Mouse (Mus musculus): ENCODE measurements around the gene Cd79b. TPM values are rescaled to one million over a fixed set of nuclear protein-coding genes. Genes with fewer than 3 reads are reported as not detected.

Cd79b gene
- polyA plus RNA-seq, 1 experiment: 0.03 TPM

DNA sequence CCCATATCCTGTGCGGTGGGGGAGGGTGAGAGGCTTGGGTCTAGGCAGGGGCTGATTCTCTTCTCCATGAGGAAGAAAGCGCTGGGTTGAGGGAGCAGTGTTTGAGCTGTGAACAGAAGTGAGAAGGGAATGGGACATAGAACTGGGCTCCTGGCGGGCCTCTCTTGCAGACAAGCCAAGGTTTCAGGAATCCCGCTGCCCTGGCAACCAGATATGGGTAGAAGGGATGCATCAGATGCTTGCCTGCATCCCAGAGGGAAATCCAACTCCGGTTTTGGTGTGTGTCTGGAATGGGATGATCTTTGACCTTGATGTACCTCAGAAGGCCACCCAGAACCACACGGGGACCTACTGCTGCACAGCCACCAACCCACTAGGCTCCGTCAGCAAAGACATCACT lies 28.4 kb downstream of the Cd79b start:
- no peak for TF ChIP-seq GATA1 (IDR thresholded peaks at IDR 0.05; ENCODE audit: low read length)
- no peak for TF ChIP-seq TAL1 (IDR thresholded peaks at IDR 0.05; ENCODE audit: low read length)
- Histone ChIP-seq H3K36me3 (ENCODE audit: control insufficient read depth) (no peaks in the 10 kb centered on the region), H3K4me1 (ENCODE audit: control insufficient read depth) (no peaks in the 10 kb centered on the region), H3K27me3 (ENCODE audit: control insufficient read depth) (no peaks in the 10 kb centered on the region), H3K4me3 (replicated peaks) (no peak overlapping the region), H3K9me3 (ENCODE audit: control insufficient read depth, low read length) (no peaks in the 10 kb centered on the region)

DNA sequence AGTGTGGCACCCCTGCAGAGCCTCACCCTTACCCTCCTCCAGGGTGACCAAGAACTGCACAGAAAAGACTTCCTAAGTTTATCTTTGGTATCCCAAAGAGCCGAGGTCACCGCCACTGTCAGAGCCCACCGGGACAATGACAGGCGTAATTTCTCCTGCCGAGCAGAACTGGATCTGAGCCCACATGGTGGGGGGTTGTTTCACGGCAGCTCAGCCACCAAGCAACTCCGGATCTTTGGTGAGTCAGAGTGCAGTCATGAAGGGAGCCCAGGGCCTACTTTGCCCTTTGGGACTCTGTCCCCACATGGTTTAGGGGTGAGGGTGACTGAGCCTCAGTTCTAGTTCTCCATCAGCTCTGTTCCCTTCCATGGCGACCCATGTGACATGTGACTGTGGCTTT lies 30.4 kb downstream of the Cd79b start:
- no peaks in the 10 kb centered on the region for H3K9me3 ChIP-seq (ENCODE audit: control insufficient read depth, low read length)
- no peak for TF ChIP-seq TAL1 (IDR thresholded peaks at IDR 0.05; ENCODE audit: low read length)
- TF ChIP-seq GATA1 (IDR thresholded peaks at IDR 0.05; ENCODE audit: low read length): no peak
- H3K4me1 ChIP-seq (ENCODE audit: control insufficient read depth): no peaks in the 10 kb centered on the region
- no peak overlapping the region for H3K4me3 ChIP-seq (replicated peaks)
- H3K36me3 ChIP-seq (ENCODE audit: control insufficient read depth): no peaks in the 10 kb centered on the region
- H3K27me3 ChIP-seq (ENCODE audit: control insufficient read depth): no peaks in the 10 kb centered on the region

DNA sequence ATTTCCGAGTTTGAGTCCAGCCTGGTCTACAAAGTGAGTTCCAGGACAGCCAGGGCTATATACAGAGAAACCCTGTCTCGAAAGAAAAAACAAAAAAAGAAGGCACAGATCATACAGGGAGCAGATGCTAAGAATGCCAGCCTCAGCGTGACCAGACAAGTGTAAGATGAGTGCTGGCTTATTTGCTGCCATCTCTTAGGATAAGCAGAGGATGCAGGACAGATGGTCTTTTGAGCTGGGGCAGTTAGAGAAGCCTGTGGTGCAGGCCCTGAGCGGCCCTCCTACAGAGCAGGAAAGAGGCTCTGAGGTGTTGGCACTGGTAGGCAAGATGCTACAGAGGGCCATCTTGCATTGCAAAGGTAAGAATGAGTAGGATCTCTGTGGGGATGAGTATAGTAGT lies 31.2 kb downstream of the Cd79b start:
- Histone ChIP-seq H3K4me1 (ENCODE audit: control insufficient read depth) (no peaks in the 10 kb centered on the region), H3K36me3 (ENCODE audit: control insufficient read depth) (no peaks in the 10 kb centered on the region), H3K27me3 (ENCODE audit: control insufficient read depth) (no peaks in the 10 kb centered on the region), H3K4me3 (replicated peaks) (no peak overlapping the region), H3K9me3 (ENCODE audit: control insufficient read depth, low read length) (no peaks in the 10 kb centered on the region)
- TF ChIP-seq TAL1 (IDR thresholded peaks at IDR 0.05; ENCODE audit: low read length) (no peak), GATA1 (IDR thresholded peaks at IDR 0.05; ENCODE audit: low read length) (no peak)

DNA sequence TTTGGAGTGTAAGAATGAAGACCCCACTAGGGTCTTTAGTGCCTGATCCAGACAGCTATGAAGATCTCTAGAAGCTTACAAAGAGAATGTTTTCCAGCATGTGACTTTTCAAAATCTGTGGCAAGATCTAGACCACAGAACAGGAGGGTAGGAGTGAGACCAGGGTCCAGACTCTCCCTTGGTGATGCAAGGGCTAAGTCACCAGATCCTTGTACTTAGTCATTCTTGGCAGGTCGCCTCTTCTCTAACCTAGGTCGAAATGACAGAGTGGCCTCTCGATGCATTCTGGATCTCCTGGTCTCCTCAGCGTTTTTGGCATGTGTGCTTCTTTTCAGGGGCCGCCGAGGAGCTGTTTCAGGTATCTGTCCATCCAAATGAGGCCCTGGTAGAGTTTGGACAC lies 32.1 kb downstream of the Cd79b start:
- TF ChIP-seq TAL1 (IDR thresholded peaks at IDR 0.05; ENCODE audit: low read length) (no peak), GATA1 (IDR thresholded peaks at IDR 0.05; ENCODE audit: low read length) (no peak)

DNA sequence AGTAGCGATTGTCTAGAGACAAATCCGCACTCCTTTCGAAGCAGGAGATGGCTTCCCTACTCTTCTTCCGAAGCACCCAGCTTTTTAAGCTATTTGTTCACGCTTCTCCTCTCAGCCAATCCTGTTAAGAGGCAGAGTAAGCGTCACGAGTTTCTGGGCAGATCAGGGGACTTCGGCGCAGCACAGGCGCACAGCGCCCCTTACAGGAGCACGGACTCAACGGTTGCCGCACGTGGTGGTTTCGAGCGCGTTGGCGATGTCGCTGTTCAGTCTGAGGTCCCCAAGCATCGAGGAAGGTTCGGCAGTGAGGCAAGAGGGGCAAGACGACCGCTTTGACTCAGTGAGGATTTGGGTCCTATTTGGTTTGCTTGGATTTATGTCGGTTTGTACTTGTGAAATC lies 38.1 kb downstream of the Cd79b start, which contains the start of gene Tcam1:
TSS of gene Tcam1 (plus strand) at position 219 of the 400 bp plus-strand sequence.
- Histone ChIP-seq H3K27me3 (ENCODE audit: control insufficient read depth) (peaks cover 5% of the 10 kb centered on the region), H3K4me3 (replicated peaks) (peak within 1 kb of the TSS; percentile 10), H3K4me1 (ENCODE audit: control insufficient read depth) (peaks cover 35% of the 10 kb centered on the region)

More for the DNA sequence above, 32.1 kb downstream of the Cd79b start:
- no peaks in the 10 kb centered on the region for H3K9me3 ChIP-seq (ENCODE audit: control insufficient read depth, low read length)
- no peaks in the 10 kb centered on the region for H3K36me3 ChIP-seq (ENCODE audit: control insufficient read depth)
- peaks cover 3% of the 10 kb centered on the region; the same call in 1 of the 2 replicates for H3K27me3 ChIP-seq (ENCODE audit: control insufficient read depth)
- no peak overlapping the region for H3K4me3 ChIP-seq (replicated peaks)
- no peaks in the 10 kb centered on the region for H3K4me1 ChIP-seq (ENCODE audit: control insufficient read depth)

DNA sequence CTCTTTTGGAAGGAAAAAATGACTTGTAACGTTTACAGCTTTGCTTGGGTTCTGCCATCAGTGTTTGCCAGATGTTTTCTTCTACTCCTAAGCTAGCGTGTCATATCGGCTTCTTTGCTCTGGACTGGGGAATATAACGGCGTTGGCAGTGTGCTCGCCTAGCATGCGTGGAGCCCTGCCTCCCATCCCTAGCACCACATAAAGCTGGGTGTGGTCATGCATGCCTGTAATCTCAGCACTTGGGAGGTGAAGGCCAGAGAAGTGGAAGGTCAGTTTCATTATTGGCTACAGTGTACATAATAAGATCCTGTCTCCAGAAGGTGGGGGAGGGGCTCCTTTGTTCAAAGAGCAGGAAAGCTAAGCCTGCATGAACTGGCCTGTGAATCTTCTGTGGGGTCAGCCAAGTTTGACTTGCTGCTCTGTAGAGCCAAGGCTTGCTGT lies 39.6 kb downstream of the Cd79b start:
- Histone ChIP-seq H3K36me3 (ENCODE audit: control insufficient read depth) (peaks cover 11% of the 10 kb centered on the region), H3K4me3 (replicated peaks) (no peak overlapping the region), H3K27me3 (ENCODE audit: control insufficient read depth) (peaks cover 5% of the 10 kb centered on the region), H3K4me1 (ENCODE audit: control insufficient read depth) (peaks cover 48% of the 10 kb centered on the region), H3K9me3 (ENCODE audit: control insufficient read depth, low read length) (no peaks in the 10 kb centered on the region)
- no peak for TF ChIP-seq TAL1 (IDR thresholded peaks at IDR 0.05; ENCODE audit: low read length)
- no peak for TF ChIP-seq GATA1 (IDR thresholded peaks at IDR 0.05; ENCODE audit: low read length)

More for the DNA sequence above, 38.1 kb downstream of the Cd79b start, which contains the start of gene Tcam1:
- H3K36me3 ChIP-seq (ENCODE audit: control insufficient read depth): no peaks in the 10 kb centered on the region
- H3K9me3 ChIP-seq (ENCODE audit: control insufficient read depth, low read length): no peaks in the 10 kb centered on the region
- TF ChIP-seq TAL1 (IDR thresholded peaks at IDR 0.05; ENCODE audit: low read length) (no peak), GATA1 (IDR thresholded peaks at IDR 0.05; ENCODE audit: low read length) (no peak)

DNA sequence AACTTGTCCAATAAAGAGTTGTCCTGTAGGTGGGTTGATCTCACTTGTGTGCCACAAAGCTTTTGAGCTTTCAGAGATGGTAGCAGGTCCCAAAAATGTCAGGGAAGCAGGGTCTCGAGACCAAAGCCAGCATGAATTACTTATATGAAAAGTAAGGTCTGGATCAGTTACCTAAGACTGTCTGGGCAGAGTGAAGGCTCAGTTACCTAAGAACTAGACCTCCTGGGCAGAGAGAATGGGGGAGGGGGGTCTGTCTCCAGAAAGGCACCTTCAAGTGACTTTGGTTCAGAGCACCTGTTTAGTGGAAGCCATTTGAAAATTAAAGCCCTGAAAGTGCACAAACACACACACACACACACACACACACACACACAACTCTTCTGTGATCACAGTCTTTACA lies 40.2 kb downstream of the Cd79b start:
- H3K4me1 ChIP-seq (ENCODE audit: control insufficient read depth): peaks cover 51% of the 10 kb centered on the region
- TF ChIP-seq TAL1 (IDR thresholded peaks at IDR 0.05; ENCODE audit: low read length) (no peak), GATA1 (IDR thresholded peaks at IDR 0.05; ENCODE audit: low read length) (no peak)
- peaks cover 5% of the 10 kb centered on the region for H3K27me3 ChIP-seq (ENCODE audit: control insufficient read depth)
- no peaks in the 10 kb centered on the region for H3K9me3 ChIP-seq (ENCODE audit: control insufficient read depth, low read length)
- H3K36me3 ChIP-seq (ENCODE audit: control insufficient read depth): peaks cover 13% of the 10 kb centered on the region
- H3K4me3 ChIP-seq (replicated peaks): no peak overlapping the region

DNA sequence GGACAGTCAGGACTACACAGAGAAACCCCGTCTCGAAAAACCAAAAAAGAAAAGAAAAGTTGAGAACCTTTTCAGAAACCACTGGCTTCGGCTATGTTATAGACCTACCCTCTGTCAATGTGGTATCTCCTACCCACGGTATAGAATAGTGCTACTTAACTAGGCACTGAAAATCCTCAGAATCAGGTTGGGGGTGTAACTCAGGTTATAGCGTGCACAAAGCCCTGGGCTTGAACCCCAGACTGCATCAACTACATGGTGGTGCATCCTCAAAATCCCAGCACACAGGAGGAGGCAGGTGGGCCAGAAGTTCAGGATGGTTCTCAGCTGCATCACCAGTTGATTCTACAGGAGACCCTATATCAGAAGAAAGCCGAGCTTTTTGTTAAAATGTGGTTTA lies 40.8 kb downstream of the Cd79b start:
- peaks cover 5% of the 10 kb centered on the region for H3K27me3 ChIP-seq (ENCODE audit: control insufficient read depth)
- TF ChIP-seq GATA1 (IDR thresholded peaks at IDR 0.05; ENCODE audit: low read length) (no peak), TAL1 (IDR thresholded peaks at IDR 0.05; ENCODE audit: low read length) (no peak)
- H3K9me3 ChIP-seq (ENCODE audit: control insufficient read depth, low read length): no peaks in the 10 kb centered on the region
- H3K4me3 ChIP-seq (replicated peaks): peak overlapping the region; percentile 95
- peaks cover 56% of the 10 kb centered on the region for H3K4me1 ChIP-seq (ENCODE audit: control insufficient read depth)
- peaks cover 19% of the 10 kb centered on the region for H3K36me3 ChIP-seq (ENCODE audit: control insufficient read depth)

DNA sequence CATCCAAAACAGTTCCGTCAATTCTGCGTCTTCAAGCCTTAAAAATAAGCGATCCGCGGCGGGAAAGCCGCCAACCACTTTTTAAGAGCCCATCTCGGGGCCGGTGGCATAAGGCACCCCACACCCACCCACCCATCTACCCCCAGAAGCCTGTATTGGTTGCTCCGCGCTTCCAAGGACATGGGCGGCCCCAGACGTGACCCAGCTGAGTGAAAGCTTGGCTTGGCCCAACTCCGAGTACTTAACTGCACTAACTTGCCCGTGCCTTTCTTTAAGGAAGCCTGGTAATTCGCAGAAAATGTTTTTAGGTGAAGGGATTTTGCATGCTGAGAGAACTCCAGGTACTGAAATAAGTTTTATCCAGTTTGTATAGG lies 41.3 kb downstream of the Cd79b start:
- Histone ChIP-seq H3K9me3 (ENCODE audit: control insufficient read depth, low read length) (no peaks in the 10 kb centered on the region), H3K4me3 (replicated peaks) (peak overlapping the region; percentile 95), H3K36me3 (ENCODE audit: control insufficient read depth) (peaks cover 23% of the 10 kb centered on the region), H3K4me1 (ENCODE audit: control insufficient read depth) (peaks cover 60% of the 10 kb centered on the region), H3K27me3 (ENCODE audit: control insufficient read depth) (peaks cover 5% of the 10 kb centered on the region)
- TF ChIP-seq GATA1 (IDR thresholded peaks at IDR 0.05; ENCODE audit: low read length) (no peak), TAL1 (IDR thresholded peaks at IDR 0.05; ENCODE audit: low read length) (no peak)

Data from erythroblast, embryonic 14.5 days (primary cell).